Mouse (Mus musculus) heart, postnatal 25 days (tissue): ENCODE data around the gene Fhl3. TPM values are rescaled to one million over a fixed set of nuclear protein-coding genes. Genes with fewer than 3 reads are reported as not detected.

Source experiments
- DNase-seq: peaks from one replicate; pipeline ENCODE4 v3.0.0; 2022; ENCODE audit warnings: low spot score
- intact Hi-C: fragments of 180-260 bp; cut with DNase I; formaldehyde crosslinking; loops from one replicate; pipeline ENCODE4 v1.15.1; 2025
- microRNA-seq: library from miRNA; unstranded; fragments of <30 nt; microRNA quantifications from one replicate; pipeline ENCODE4 v1.2.0, GENCODE M21; 2022
- total RNA-seq, 2 experiments: library from RNA; stranded (reverse); gene quantifications; 2 replicates each; pipeline ENCODE4 v1.2.3; 2021

The Fhl3 gene
- total RNA-seq, 2 experiments from 2014 or later, result 12.7 to 14.2 TPM

GRCm38 (mm10) chr4:124746577-124746976, 46.1 kb downstream of the Fhl3 start:
- intact Hi-C loops, result loop anchor here (5.0 kb wide), 1 partner anchor 56 kb away; the partner anchor contains the start of gene Mtf1
- DNase-seq, result no peak

- no peak for DNase-seq
- intact Hi-C loops, result loop anchor here (5.0 kb wide), 1 partner anchor 54 kb away; the partner anchor contains the start of gene Mtf1
Measured at GRCm38 (mm10) chr4:124747851-124748250, 47.4 kb downstream of the Fhl3 start.

- intact Hi-C loops, result loop anchor here (5.0 kb wide), 1 partner anchor 39 kb away; the partner anchor contains the start of gene Sf3a3
- DNase-seq, result peak; percentile 99
Measured at GRCm38 (mm10) chr4:124751300-124752250, 51.1 kb downstream of the Fhl3 start.

GRCm38 (mm10) chr4:124752281-124753199, 52.0 kb downstream of the Fhl3 start:
- no peak for DNase-seq
- intact Hi-C loops, result loop anchor here (5.0 kb wide), 1 partner anchor 40 kb away; the partner anchor contains the start of gene Sf3a3

- intact Hi-C loops, result no loop called here
- DNase-seq, result no peak
Measured at GRCm38 (mm10) chr4:124755526-124755925, 55.0 kb downstream of the Fhl3 start.

Small RNAs within 50 kb of the gene (microRNA-seq; reads per million reads assigned to microRNA genes)
- gene Gm24721, result not detected
- not detected for gene Mir697
- gene Mir698, result not detected

Other genes with a start within 250 kb of the Fhl3 start
- gene 3100002H09Rik, start 89.9 kb upstream of the Fhl3 start, total RNA-seq, result not detected
- gene Pou3f1, start 43.9 kb upstream of the Fhl3 start, total RNA-seq, result under 1 TPM; 0.08 to 0.14 TPM
- 10 to 100 TPM; 10.8 to 13.2 TPM for gene Utp11, start 7.1 kb upstream of the Fhl3 start, total RNA-seq
- gene Sf3a3, start 14.1 kb downstream of the Fhl3 start, total RNA-seq, result 10 to 100 TPM; 18.4 to 18.6 TPM
- 10 to 100 TPM; 10.1 to 10.4 TPM for gene Inpp5b, start 41.1 kb downstream of the Fhl3 start, total RNA-seq
- gene Mtf1, start 101.4 kb downstream of the Fhl3 start, total RNA-seq, result 10 to 100 TPM; 13.7 to 16.5 TPM
- gene Yrdc, start 150.0 kb downstream of the Fhl3 start, total RNA-seq, result 10 to 100 TPM; 16.1 to 16.6 TPM
- 10 to 100 TPM; 21.8 to 23.8 TPM for gene 1110065P20Rik, start 150.5 kb downstream of the Fhl3 start, total RNA-seq
- gene Maneal, start 161.5 kb downstream of the Fhl3 start, total RNA-seq, result under 1 TPM; 0.08 to 0.29 TPM
- gene Epha10, start 180.2 kb downstream of the Fhl3 start, total RNA-seq, result not detected
- gene 9930104L06Rik, start 236.3 kb downstream of the Fhl3 start, total RNA-seq, result 1 to 10 TPM; 7.4 to 7.9 TPM
- 1 to 10 TPM in 1 of 2 experiments, under 1 TPM in 1; 0.88 to 1.4 TPM for gene Cdca8, start 238.6 kb downstream of the Fhl3 start, total RNA-seq